Comparison of ENCODE assay signal across 18 mouse cellular contexts in the genomic region with DNA sequence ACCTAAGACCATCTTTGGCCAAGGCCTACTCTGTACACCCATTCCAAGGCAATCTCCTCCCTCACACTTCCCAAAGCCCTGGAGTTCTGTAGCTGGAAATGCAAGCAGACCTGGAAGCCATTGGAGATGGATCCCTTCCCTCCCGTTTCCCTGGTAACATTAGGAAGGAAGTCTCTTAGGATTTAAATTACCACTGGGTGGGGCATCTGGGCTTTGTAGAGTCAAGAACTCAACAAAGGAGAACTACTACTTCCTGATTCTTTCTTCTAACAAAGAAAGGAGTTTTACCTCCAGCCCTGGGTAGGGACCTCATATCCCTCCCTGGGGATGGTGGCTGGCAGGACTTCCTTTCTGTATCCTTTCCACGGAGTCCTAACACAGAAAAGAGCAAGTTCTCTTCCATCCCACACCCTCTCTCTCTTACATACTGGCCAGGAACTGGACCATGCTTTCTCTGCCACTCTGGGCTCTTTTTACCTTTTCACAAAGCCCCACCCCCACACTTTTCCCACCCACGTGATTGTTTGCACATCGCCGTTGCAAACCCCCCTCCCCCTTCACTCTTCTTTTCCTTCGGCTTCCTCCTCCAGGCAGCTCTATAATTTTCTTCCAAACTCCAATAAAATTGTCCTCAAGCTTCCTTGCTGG. TPM values are rescaled to one million over a fixed set of nuclear protein-coding genes. Genes with fewer than 3 reads are reported as not detected.
DNase-seq lines count a peak whose midpoint lies in the region; ATAC-seq and TF ChIP-seq lines count a peak whose summit lies in the region.
"Had no signal": no experiment of that assay in that cellular context is flagged by ENCODE, and none has a peak within 500 bp of the region (broad histone marks: within the 10 kb centered on the region; RNA-seq: fewer than 3 reads in every experiment).

No protein-coding gene starts in this region.

- WGBS in lung, adult 2 months = 33% methylated on average over 6 of the region's 6 CpGs
- 38% methylated on average over 6 of the region's 6 CpGs for WGBS in limb, embryonic 12.5 days
- 48% methylated on average over 6 of the region's 6 CpGs for WGBS in neural tube, embryonic 15.5 days
- WGBS in cerebellum, adult 2 months = 62% methylated on average over 6 of the region's 6 CpGs

- H3K36me3 ChIP-seq in limb, embryonic 12.5 days = no peaks in the 10 kb centered on the region
- no peaks in the 10 kb centered on the region for H3K36me3 ChIP-seq in neural tube, embryonic 15.5 days
- H3K36me3 ChIP-seq: embryonic facial prominence, embryonic 12.5 days; forebrain, embryonic 15.5 days; liver, embryonic 12.5 days had no signal

- no peak for ATAC-seq in limb, embryonic 12.5 days (ENCODE audit: insufficient number of reproducible peaks, insufficient read depth, low FRiP score, low TSS enrichment, low read depth)
- no peak for ATAC-seq in neural tube, embryonic 15.5 days (ENCODE audit: low FRiP score)
- ATAC-seq: forebrain, embryonic 15.5 days; liver, embryonic 12.5 days had no signal

- peak; percentile 56 for DNase-seq in lung, postnatal 36 days
- DNase-seq in lung, adult 2 months = no peak
- peak; percentile 92 for DNase-seq in ZHBTc4 (ENCODE audit: low read depth, low spot score)
- DNase-seq in cerebellum, adult 2 months = no peak
- DNase-seq in left cerebral cortex, postnatal 25 days (ENCODE audit: low spot score in 2 of 2) = no peak
- DNase-seq: adrenal gland, postnatal 25 days; cerebellum, postnatal 36 days; heart, adult 18-20 months; heart, postnatal 10 days; right cerebral cortex, adult 18-20 months had no signal

- H3K4me1 ChIP-seq in lung, adult 2 months (ENCODE audit: control insufficient read depth, insufficient read depth, low read length) = no peaks in the 10 kb centered on the region
- peaks cover 34% of the 10 kb centered on the region for H3K4me1 ChIP-seq in limb, embryonic 12.5 days (replicated peaks)
- 0 out of 2 replicates have a peak, but pooled peaks cover 4% of the 10 kb centered on the region for H3K4me1 ChIP-seq in neural tube, embryonic 15.5 days
- H3K4me1 ChIP-seq in cerebellum, adult 2 months (ENCODE audit: control insufficient read depth, insufficient read depth, low read length) = no peaks in the 10 kb centered on the region
- H3K4me1 ChIP-seq: forebrain, embryonic 15.5 days; liver, embryonic 12.5 days had no signal

- H3K4me3 ChIP-seq in lung, adult 2 months (replicated peaks; ENCODE audit: extremely low read depth, low read depth, low read length) = no peak overlapping the region
- no peak overlapping the region for H3K4me3 ChIP-seq in limb, embryonic 12.5 days (replicated peaks)
- H3K4me3 ChIP-seq in neural tube, embryonic 15.5 days (replicated peaks) = no peak overlapping the region
- H3K4me3 ChIP-seq in cerebellum, adult 2 months (replicated peaks; ENCODE audit: insufficient read depth, low read depth, low read length) = no peak overlapping the region
- H3K4me3 ChIP-seq: embryonic facial prominence, embryonic 12.5 days; forebrain, embryonic 15.5 days; liver, embryonic 12.5 days; megakaryocyte, embryonic 14.5 days had no signal

- TF ChIP-seq POLR2A in lung, adult 2 months (IDR thresholded peaks at IDR 0.05; ENCODE audit: borderline replicate concordance, extremely low read depth, low read depth, low read length) = no peak
- TF ChIP-seq POLR2A in cerebellum, adult 2 months (IDR thresholded peaks at IDR 0.05; ENCODE audit: borderline replicate concordance, insufficient read depth, low read length) = no peak

- H3K27ac ChIP-seq in limb, embryonic 12.5 days = peak overlapping the region; percentile 54; the same call in 1 of the 2 replicates
- no peak overlapping the region for H3K27ac ChIP-seq in neural tube, embryonic 15.5 days (replicated peaks)
- no peak overlapping the region for H3K27ac ChIP-seq in cerebellum, adult 2 months (ENCODE audit: insufficient read depth, low read length)
- H3K27ac ChIP-seq: embryonic facial prominence, embryonic 12.5 days; forebrain, embryonic 15.5 days; liver, embryonic 12.5 days had no signal

- H3K9me3 ChIP-seq in limb, embryonic 12.5 days = no peaks in the 10 kb centered on the region
- H3K9me3 ChIP-seq in neural tube, embryonic 15.5 days (replicated peaks) = no peaks in the 10 kb centered on the region
- H3K9me3 ChIP-seq: embryonic facial prominence, embryonic 12.5 days; forebrain, embryonic 15.5 days; liver, embryonic 12.5 days; megakaryocyte, embryonic 14.5 days had no signal

- H3K4me2 ChIP-seq in limb, embryonic 12.5 days = no peak overlapping the region
- H3K4me2 ChIP-seq in neural tube, embryonic 15.5 days = no peak overlapping the region
- H3K4me2 ChIP-seq: embryonic facial prominence, embryonic 12.5 days; forebrain, embryonic 15.5 days; liver, embryonic 12.5 days had no signal

- H3K27me3 ChIP-seq in limb, embryonic 12.5 days = no peaks in the 10 kb centered on the region
- H3K27me3 ChIP-seq in neural tube, embryonic 15.5 days (replicated peaks) = no peaks in the 10 kb centered on the region
- no peaks in the 10 kb centered on the region for H3K27me3 ChIP-seq in cerebellum, adult 2 months (ENCODE audit: control insufficient read depth, insufficient read depth, low read length)
- H3K27me3 ChIP-seq: embryonic facial prominence, embryonic 12.5 days; forebrain, embryonic 15.5 days; liver, embryonic 12.5 days had no signal

- intact Hi-C loops in left cerebral cortex, postnatal 25 days (cut with DNase I) = no loop called here

- no peak overlapping the region for H3K9ac ChIP-seq in limb, embryonic 12.5 days (replicated peaks)
- H3K9ac ChIP-seq in neural tube, embryonic 15.5 days (replicated peaks) = no peak overlapping the region
- H3K9ac ChIP-seq: embryonic facial prominence, embryonic 12.5 days; forebrain, embryonic 15.5 days; liver, embryonic 12.5 days had no signal

- TF ChIP-seq CTCF in lung, adult 2 months (IDR thresholded peaks at IDR 0.05; ENCODE audit: insufficient read depth, low read length) = no peak
- TF ChIP-seq CTCF in cerebellum, adult 2 months (IDR thresholded peaks at IDR 0.05; ENCODE audit: borderline replicate concordance, insufficient read depth, low read depth, low read length) = no peak

RNA-seq across cellular contexts. Expression of a gene that starts 8.3 kb away (rescaled TPM):
- 72.8 and 80.7 TPM in 2 replicates for polyA plus RNA-seq in lung, adult 2 months (2012; rRNA removed)
- polyA plus RNA-seq in limb, embryonic 12.5 days (2016; fragmentation: Nextera tagmentation; extraction: Ambion mirVana) = 10.6 and 11.9 TPM in 2 replicates
- polyA plus RNA-seq in neural tube, embryonic 15.5 days (2015; fragmentation: Nextera tagmentation; extraction: Ambion mirVana) = 6.2 and 10.4 TPM in 2 replicates
- 3.0 and 3.3 TPM in 2 replicates for polyA plus RNA-seq in cerebellum, adult 2 months (2012; rRNA removed)
- 1 to 10 TPM; 5.6 to 5.9 TPM for total RNA-seq in left cerebral cortex, postnatal 25 days (2021)
- total RNA-seq: neutrophil, adult 5-6 weeks had no signal

RNA-seq across cellular contexts. Expression of a gene that starts 51.3 kb away (rescaled TPM):
- 13.1 and 15.6 TPM in 2 replicates for polyA plus RNA-seq in lung, adult 2 months (2012; rRNA removed)
- 32.0 and 36.0 TPM in 2 replicates for polyA plus RNA-seq in limb, embryonic 12.5 days (2016; fragmentation: Nextera tagmentation; extraction: Ambion mirVana)
- polyA plus RNA-seq in neural tube, embryonic 15.5 days (2015; fragmentation: Nextera tagmentation; extraction: Ambion mirVana) = 42.8 and 48.4 TPM in 2 replicates
- polyA plus RNA-seq in cerebellum, adult 2 months (2012; rRNA removed) = 45.7 and 46.6 TPM in 2 replicates
- 10 to 100 TPM; 38.4 to 42.4 TPM for total RNA-seq in left cerebral cortex, postnatal 25 days (2021)

RNA-seq across cellular contexts. Expression of a gene that starts 58.7 kb away (rescaled TPM):
- 7.6 and 8.6 TPM in 2 replicates for polyA plus RNA-seq in lung, adult 2 months (2012; rRNA removed)
- polyA plus RNA-seq in limb, embryonic 12.5 days (2016; fragmentation: Nextera tagmentation; extraction: Ambion mirVana) = 0.14 and 0.32 TPM in 2 replicates
- polyA plus RNA-seq in neural tube, embryonic 15.5 days (2015; fragmentation: Nextera tagmentation; extraction: Ambion mirVana) = 1.2 and 1.6 TPM in 2 replicates
- 0.15 and 0.17 TPM in 2 replicates for polyA plus RNA-seq in cerebellum, adult 2 months (2012; rRNA removed)
- total RNA-seq in left cerebral cortex, postnatal 25 days (2021) = 1 to 10 TPM; 1.7 to 2.4 TPM
- total RNA-seq: gastrocnemius, adult 18-20 months; neutrophil, adult 5-6 weeks had no signal

Comparison
In these comparisons a context has a peak if more than half of its experiments do, and no peak if none do; other contexts are left out.
1. DNase-seq: peak in lung, postnatal 36 days (single experiment) and ZHBTc4 (single experiment); none in lung, adult 2 months (single experiment), cerebellum, adult 2 months (0 of 2) and left cerebral cortex, postnatal 25 days (0 of 2).